Mouse (Mus musculus): ENCODE measurements around the gene Nxn. TPM values are rescaled to one million over a fixed set of nuclear protein-coding genes. Genes with fewer than 3 reads are reported as not detected.
A peak's percentile ranks its signal among the peaks of the same experiment; 100 is the strongest.

Gene Nxn
- 10.0 and 10.6 TPM in 2 replicates for polyA plus RNA-seq (2012; rRNA removed)

DNA sequence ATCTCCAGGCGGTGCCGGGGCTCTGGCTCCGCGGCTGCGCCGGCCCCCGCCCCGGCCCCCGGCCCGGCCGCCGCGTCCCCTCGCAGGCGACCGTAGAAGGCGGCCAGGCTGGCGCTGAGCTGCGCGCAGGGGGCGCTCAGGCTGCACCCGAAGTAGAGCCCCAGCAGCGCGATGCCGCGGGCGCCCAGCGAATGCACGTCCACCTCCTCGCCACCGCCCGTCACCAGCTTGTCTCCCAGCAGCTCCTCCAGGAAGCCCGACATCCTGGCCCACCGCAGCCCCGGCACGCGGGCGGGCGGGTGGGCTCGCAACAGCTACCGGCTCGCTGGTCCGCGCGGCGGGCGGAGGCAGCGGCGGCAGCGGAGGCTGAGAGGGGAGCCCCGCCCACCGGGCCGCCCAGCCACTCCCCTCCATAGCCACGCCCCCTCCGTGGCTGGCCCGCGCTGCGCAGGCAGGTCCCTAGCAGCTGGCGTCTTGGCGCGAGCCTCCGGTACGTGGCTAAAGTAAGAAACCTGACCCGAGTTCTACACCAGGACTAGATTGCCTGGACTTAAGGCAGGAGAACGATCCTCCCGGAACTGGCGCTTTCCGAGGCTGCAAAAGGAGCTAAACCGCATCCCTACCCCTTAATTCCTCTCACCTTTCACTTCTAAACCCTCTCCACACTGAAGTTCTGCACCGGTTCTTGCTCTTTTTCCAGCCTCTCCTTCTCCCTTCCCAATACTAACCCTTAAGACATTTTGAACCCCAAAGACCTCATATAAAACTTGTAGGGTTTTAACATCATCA, at the start of gene Nxn:
TSS of gene Nxn (minus strand) at position 343 of the 789 bp plus-strand sequence.
- TF ChIP-seq CTCF (conservative IDR thresholded peaks at IDR 0.05; ENCODE audit: insufficient read depth, insufficient read length, low read depth, low read length) (no peak), POLR2A (IDR thresholded peaks at IDR 0.05; ENCODE audit: low read depth, low read length) (no peak)
- WGBS, result under 1% methylated on average over 66 of the region's 70 CpGs
- Histone ChIP-seq H3K27me3 (replicated peaks; ENCODE audit: control insufficient read depth, insufficient read depth, low read length) (no peaks in the 10 kb centered on the region), H3K4me1 (ENCODE audit: control insufficient read depth, insufficient read depth, low read length) (no peaks in the 10 kb centered on the region; the same call in 1 of the 2 replicates), H3K36me3 (ENCODE audit: control insufficient read depth, insufficient read depth, low read length) (no peaks in the 10 kb centered on the region), H3K4me3 (ENCODE audit: insufficient read depth, low read depth, low read length) (peak within 1 kb of the TSS; percentile 76), H3K27ac (ENCODE audit: insufficient read depth, low read depth, low read length) (0 out of 2 replicates have a peak within 1 kb of the TSS, but pooled peaks have one; percentile 25)
- DNase-seq, result peak; percentile 96

DNA sequence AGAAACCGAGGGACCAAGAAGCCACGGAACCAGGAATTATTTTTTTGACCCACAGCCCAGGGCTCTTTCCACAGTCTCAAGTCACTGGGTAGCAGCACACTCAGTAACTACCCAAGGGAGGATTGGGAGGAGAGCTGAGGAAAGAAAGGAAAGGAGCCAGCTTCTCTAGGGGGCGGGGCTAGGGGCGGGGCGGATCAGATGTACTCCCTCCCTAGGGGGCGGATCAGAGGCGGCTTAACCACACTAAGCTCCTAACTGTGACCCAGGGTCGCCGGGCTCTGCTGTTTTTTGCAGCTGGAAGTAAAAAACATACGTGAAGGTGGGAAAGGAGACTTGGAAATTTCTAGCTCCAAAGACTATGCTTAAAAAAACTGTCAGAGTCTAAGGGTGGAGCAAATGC, 47.3 kb upstream of the Nxn start:
- no peak overlapping the region for H3K27ac ChIP-seq (ENCODE audit: insufficient read depth, low read depth, low read length)
- H3K4me1 ChIP-seq (ENCODE audit: control insufficient read depth, insufficient read depth, low read length), result peaks cover 11% of the 10 kb centered on the region
- H3K36me3 ChIP-seq (ENCODE audit: control insufficient read depth, insufficient read depth, low read length), result no peaks in the 10 kb centered on the region
- DNase-seq, result peak; percentile 21
- no peak overlapping the region for H3K4me3 ChIP-seq (ENCODE audit: insufficient read depth, low read depth, low read length)
- TF ChIP-seq CTCF (conservative IDR thresholded peaks at IDR 0.05; ENCODE audit: insufficient read depth, insufficient read length, low read depth, low read length) (no peak), POLR2A (IDR thresholded peaks at IDR 0.05; ENCODE audit: low read depth, low read length) (no peak)
- no peaks in the 10 kb centered on the region for H3K27me3 ChIP-seq (replicated peaks; ENCODE audit: control insufficient read depth, insufficient read depth, low read length)
- WGBS, result 17% methylated on average over 10 of the region's 10 CpGs

DNA sequence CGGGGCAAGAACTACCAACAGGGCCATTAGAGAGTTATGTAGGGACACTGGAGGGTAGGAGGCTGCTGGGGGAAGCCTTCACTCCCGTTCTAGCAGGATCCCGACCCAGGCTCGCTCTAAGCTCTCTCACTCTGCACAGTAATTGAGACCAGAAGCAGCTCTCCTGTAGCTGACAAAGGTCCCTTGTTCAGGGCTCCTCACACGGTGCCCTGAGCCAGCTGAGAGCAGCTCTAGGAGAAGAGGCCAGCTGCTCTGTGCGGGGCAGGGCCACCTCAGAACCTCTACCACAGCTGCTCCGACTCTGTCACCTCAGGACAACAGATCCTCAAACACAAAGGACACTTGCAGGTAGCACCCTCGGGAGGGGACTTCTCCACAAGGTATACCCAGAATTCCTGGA, 46.5 kb upstream of the Nxn start:
- Histone ChIP-seq H3K4me3 (ENCODE audit: insufficient read depth, low read depth, low read length) (no peak overlapping the region), H3K27me3 (replicated peaks; ENCODE audit: control insufficient read depth, insufficient read depth, low read length) (no peaks in the 10 kb centered on the region), H3K36me3 (ENCODE audit: control insufficient read depth, insufficient read depth, low read length) (no peaks in the 10 kb centered on the region), H3K4me1 (ENCODE audit: control insufficient read depth, insufficient read depth, low read length) (peaks cover 11% of the 10 kb centered on the region), H3K27ac (ENCODE audit: insufficient read depth, low read depth, low read length) (no peak overlapping the region)
- TF ChIP-seq POLR2A (IDR thresholded peaks at IDR 0.05; ENCODE audit: low read depth, low read length) (no peak), CTCF (conservative IDR thresholded peaks at IDR 0.05; ENCODE audit: insufficient read depth, insufficient read length, low read depth, low read length) (no peak)
- WGBS, result 68% methylated on average over 8 of the region's 8 CpGs
- no peak for DNase-seq

DNA sequence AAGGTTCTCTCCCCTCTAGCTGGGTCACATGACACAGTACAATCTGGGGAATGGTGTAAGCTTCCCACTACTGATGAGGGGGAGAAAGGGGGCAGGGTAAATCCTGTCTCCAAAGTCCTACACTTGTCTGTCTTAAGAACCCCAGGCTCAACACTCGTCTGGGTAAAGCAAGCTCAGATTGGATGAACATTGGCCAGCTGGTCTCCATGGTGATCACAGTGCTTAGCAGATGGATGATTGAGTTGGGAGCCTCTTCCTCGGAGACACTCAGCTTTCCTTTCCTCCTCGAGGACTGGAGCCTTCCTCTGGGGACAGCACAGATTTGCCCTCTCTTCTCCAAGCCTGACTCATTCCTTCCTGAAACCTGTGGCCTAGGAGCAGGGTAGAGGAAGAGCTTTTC, 40.7 kb upstream of the Nxn start:
- Histone ChIP-seq H3K4me3 (ENCODE audit: insufficient read depth, low read depth, low read length) (no peak overlapping the region), H3K4me1 (ENCODE audit: control insufficient read depth, insufficient read depth, low read length) (no peaks in the 10 kb centered on the region), H3K27ac (ENCODE audit: insufficient read depth, low read depth, low read length) (no peak overlapping the region), H3K27me3 (replicated peaks; ENCODE audit: control insufficient read depth, insufficient read depth, low read length) (no peaks in the 10 kb centered on the region), H3K36me3 (ENCODE audit: control insufficient read depth, insufficient read depth, low read length) (no peaks in the 10 kb centered on the region)
- no peak for DNase-seq
- 45% methylated on average over 3 of the region's 3 CpGs for WGBS
- no peak for TF ChIP-seq POLR2A (IDR thresholded peaks at IDR 0.05; ENCODE audit: low read depth, low read length)
- TF ChIP-seq CTCF (conservative IDR thresholded peaks at IDR 0.05; ENCODE audit: insufficient read depth, insufficient read length, low read depth, low read length), result no peak

DNA sequence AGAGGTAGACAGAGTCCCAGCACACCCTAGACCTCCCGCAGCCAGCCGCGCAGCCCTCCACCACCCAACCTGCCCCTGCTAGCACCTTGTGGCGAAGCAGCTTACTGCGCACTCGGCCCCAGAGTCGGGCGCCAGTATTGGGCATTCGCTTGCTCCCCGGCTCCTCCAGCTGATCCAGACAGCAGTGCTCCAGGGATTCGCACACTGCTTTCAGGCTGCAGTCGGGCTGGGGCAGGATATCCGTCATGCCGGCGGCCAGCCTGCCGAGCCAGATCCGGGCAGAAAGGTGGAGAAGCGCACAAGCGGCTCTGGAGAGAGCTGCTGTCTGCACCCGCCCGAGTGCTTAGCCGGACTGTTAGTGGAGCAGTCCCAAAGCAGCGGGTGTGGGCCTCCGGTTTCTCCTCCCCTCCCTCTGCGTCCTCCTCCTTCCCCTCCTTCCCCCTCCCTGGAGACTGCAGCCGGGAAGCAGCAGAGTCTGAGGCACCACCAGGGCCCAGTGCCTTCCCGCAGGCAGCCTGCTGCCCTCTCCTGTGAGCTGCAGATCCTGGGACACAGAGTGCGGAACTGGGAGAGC, 38.0 kb upstream of the Nxn start:
- peak; percentile 66 for DNase-seq
- Histone ChIP-seq H3K4me3 (ENCODE audit: insufficient read depth, low read depth, low read length) (peak overlapping the region; percentile 33), H3K27me3 (replicated peaks; ENCODE audit: control insufficient read depth, insufficient read depth, low read length) (no peaks in the 10 kb centered on the region), H3K27ac (ENCODE audit: insufficient read depth, low read depth, low read length) (0 out of 2 replicates have a peak overlapping the region, but pooled peaks have one; percentile 18), H3K4me1 (ENCODE audit: control insufficient read depth, insufficient read depth, low read length) (no peaks in the 10 kb centered on the region), H3K36me3 (ENCODE audit: control insufficient read depth, insufficient read depth, low read length) (no peaks in the 10 kb centered on the region)
- WGBS, result 28% methylated on average over 28 of the region's 28 CpGs
- TF ChIP-seq CTCF (conservative IDR thresholded peaks at IDR 0.05; ENCODE audit: insufficient read depth, insufficient read length, low read depth, low read length), result no peak
- peak; percentile 46 for TF ChIP-seq POLR2A (IDR thresholded peaks at IDR 0.05; ENCODE audit: low read depth, low read length)

DNA sequence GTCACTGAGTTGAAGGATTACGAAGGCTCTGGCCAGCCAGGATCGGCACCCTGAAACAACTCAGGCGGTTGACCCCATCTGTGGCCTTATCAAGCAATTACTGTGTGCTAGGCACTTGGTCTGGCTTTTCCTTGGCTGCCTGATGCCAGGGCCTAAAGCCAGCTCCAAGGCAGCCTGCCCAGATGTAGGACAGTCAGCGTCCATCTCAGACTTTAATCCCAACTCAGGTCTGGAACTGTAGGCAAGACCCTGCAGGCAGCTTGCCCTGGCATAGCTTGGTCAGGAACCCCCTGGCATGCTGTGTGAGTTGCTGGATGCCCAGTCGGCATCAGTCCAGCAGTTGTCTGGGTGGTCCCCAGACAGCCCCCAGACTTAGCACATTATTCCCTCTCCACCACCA, 37.1 kb upstream of the Nxn start:
- no peaks in the 10 kb centered on the region for H3K36me3 ChIP-seq (ENCODE audit: control insufficient read depth, insufficient read depth, low read length)
- no peak for DNase-seq

DNA sequence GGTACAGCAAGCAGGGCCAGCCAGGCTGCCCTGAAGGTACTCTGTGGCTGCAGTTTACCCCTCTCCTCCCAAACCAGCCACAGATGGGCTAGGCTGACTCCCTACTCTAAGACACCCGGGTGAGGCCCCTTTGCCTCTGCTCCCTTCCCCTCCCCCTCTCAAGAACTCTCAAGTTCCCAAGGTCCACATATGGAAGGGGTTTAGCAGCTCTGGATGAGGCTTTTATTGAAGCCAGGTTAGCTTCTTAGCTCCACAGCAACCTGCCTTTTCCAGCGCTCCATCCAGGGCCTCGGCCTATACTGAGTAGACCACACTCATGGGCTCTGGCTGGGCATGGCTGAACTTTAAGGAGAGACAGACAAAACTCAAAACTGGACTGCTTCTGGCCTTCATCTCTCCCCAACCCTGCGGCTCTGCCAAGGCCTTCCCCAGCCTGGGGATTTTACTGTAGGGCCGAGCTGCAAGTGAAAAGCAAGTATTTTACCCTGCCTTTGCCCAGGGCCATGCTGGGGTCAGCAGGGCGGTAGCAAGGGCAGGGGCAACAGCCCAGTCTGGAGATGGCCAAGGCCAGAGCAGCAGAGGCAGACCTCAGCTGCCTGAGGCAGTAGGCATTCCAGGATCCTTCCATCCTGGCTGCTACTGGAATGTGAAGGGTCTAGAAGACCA, 31.2 kb upstream of the Nxn start:
- WGBS, result 69% methylated on average over 6 of the region's 6 CpGs
- no peak for DNase-seq
- no peak for TF ChIP-seq POLR2A (IDR thresholded peaks at IDR 0.05; ENCODE audit: low read depth, low read length)
- TF ChIP-seq CTCF (conservative IDR thresholded peaks at IDR 0.05; ENCODE audit: insufficient read depth, insufficient read length, low read depth, low read length), result no peak
- Histone ChIP-seq H3K27me3 (replicated peaks; ENCODE audit: control insufficient read depth, insufficient read depth, low read length) (no peaks in the 10 kb centered on the region), H3K4me1 (ENCODE audit: control insufficient read depth, insufficient read depth, low read length) (no peaks in the 10 kb centered on the region), H3K4me3 (ENCODE audit: insufficient read depth, low read depth, low read length) (no peak overlapping the region), H3K27ac (ENCODE audit: insufficient read depth, low read depth, low read length) (no peak overlapping the region), H3K36me3 (ENCODE audit: control insufficient read depth, insufficient read depth, low read length) (no peaks in the 10 kb centered on the region)

More for the DNA sequence above, 37.1 kb upstream of the Nxn start:
- Histone ChIP-seq H3K27ac (ENCODE audit: insufficient read depth, low read depth, low read length) (no peak overlapping the region), H3K27me3 (replicated peaks; ENCODE audit: control insufficient read depth, insufficient read depth, low read length) (no peaks in the 10 kb centered on the region), H3K4me1 (ENCODE audit: control insufficient read depth, insufficient read depth, low read length) (no peaks in the 10 kb centered on the region), H3K4me3 (ENCODE audit: insufficient read depth, low read depth, low read length) (0 out of 2 replicates have a peak overlapping the region, but pooled peaks have one; percentile 33)
- 83% methylated on average over 5 of the region's 5 CpGs for WGBS
- TF ChIP-seq CTCF (conservative IDR thresholded peaks at IDR 0.05; ENCODE audit: insufficient read depth, insufficient read length, low read depth, low read length), result no peak
- no peak for TF ChIP-seq POLR2A (IDR thresholded peaks at IDR 0.05; ENCODE audit: low read depth, low read length)

All from kidney, adult 2 months (tissue).